Mouse (Mus musculus): ENCODE measurements around the gene Stau1.

Stau1 gene

DNA sequence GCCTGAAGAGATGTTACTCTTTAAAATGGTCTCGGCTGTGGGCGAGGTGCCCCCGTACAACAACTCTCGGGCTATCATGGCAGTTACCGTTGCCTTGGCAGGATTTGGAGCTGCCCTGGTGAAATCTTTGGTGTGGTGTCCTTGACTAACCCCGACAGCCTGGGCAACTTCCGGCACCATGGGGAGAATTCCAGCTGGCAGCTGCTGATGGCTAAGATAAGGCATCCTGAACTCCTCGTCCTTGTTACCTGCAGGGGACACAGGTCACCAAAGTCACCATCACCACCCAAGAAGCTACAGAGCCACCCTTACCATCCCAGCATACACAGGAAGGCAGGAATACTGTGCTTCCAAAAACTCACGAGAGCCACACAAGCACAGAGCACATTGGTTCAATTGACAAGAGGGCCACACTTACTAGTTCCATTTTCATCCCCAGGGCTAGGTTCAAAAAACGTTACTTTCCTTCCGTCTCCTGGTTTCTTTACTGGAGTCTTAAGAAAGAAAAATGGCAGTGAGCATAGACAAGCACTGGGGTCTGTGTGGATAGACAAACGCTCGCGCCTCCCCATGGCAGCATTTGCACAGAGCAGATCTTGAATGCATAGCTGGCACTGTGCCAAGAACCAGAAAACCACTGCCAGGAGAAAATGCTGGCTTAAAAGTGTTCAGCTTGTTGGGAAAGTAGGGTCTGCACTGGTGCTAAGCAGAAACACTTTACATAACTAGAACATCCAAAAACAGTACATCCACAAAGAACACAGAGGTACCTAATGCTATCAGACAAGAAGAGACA is 45.0 kb downstream of the Stau1 start:
- H3K4me3 ChIP-seq (replicated peaks; ENCODE audit: low read length), result no peak overlapping the region
- no peaks in the 10 kb centered on the region for H3K9me3 ChIP-seq (ENCODE audit: low read length)
- TF ChIP-seq CTCF (conservative IDR thresholded peaks at IDR 0.05; ENCODE audit: low read length), result no peak
- no peak for TF ChIP-seq POU5F1 (IDR thresholded peaks at IDR 0.05; ENCODE audit: borderline replicate concordance, low read length)
- TF ChIP-seq NANOG (IDR thresholded peaks at IDR 0.05; ENCODE audit: borderline replicate concordance, low read length), result no peak
- H3K27me3 ChIP-seq (ENCODE audit: insufficient read depth, low read length), result no peaks in the 10 kb centered on the region
- peaks cover 29% of the 10 kb centered on the region for H3K4me1 ChIP-seq (replicated peaks; ENCODE audit: low read depth, low read length)
- H3K36me3 ChIP-seq (ENCODE audit: insufficient read depth, low read length), result peaks cover 96% of the 10 kb centered on the region

DNA sequence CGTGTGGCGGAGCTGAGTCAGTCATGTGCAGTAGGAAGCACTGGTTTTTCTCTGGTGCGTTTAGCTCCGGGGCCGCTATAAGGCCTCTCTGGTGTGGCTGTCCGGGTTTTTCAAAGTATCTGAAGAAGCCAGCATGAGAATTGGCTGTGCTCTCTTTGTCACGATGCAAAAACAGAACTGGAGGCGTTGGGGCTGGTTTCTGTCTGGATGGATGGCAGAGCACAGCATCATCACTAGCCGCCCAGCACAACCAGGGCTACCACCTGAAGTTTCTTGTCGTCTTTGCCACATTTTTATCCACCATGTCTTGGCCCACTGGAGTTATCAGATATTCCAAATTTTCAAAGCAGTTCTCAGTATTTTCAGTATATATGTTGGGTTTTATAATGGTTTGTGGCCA is 47.2 kb downstream of the Stau1 start:
- no peak for TF ChIP-seq NANOG (IDR thresholded peaks at IDR 0.05; ENCODE audit: borderline replicate concordance, low read length)
- TF ChIP-seq POU5F1 (IDR thresholded peaks at IDR 0.05; ENCODE audit: borderline replicate concordance, low read length), result no peak
- H3K36me3 ChIP-seq (ENCODE audit: insufficient read depth, low read length), result peaks cover 98% of the 10 kb centered on the region

DNA sequence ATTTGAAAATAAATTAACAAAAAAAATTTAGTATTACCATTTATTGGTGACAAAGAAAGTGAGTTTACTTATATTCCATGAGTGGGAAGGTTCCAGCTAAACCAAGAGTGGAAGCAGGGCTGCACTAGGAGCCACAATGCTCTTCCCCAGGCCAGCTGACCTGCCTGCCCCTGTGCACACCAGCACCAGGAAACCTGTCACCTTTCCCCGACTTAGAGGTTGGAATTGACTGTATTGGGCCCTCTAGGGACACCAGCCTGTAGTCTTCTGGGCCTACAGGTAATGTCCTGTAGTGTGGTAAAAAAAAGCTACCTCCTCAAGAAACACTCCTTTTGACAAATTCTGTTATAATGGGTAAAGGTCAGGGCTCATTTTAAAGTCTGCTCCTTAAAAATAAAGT is 47.9 kb downstream of the Stau1 start:
- TF ChIP-seq POU5F1 (IDR thresholded peaks at IDR 0.05; ENCODE audit: borderline replicate concordance, low read length) (no peak), CTCF (conservative IDR thresholded peaks at IDR 0.05; ENCODE audit: low read length) (no peak), NANOG (IDR thresholded peaks at IDR 0.05; ENCODE audit: borderline replicate concordance, low read length) (no peak)
- peaks cover 19% of the 10 kb centered on the region for H3K4me1 ChIP-seq (replicated peaks; ENCODE audit: low read depth, low read length)

More for the DNA sequence above, 47.2 kb downstream of the Stau1 start:
- Histone ChIP-seq H3K4me1 (replicated peaks; ENCODE audit: low read depth, low read length) (peaks cover 22% of the 10 kb centered on the region), H3K4me3 (replicated peaks; ENCODE audit: low read length) (no peak overlapping the region), H3K27me3 (ENCODE audit: insufficient read depth, low read length) (no peaks in the 10 kb centered on the region), H3K9me3 (ENCODE audit: low read length) (no peaks in the 10 kb centered on the region)

DNA sequence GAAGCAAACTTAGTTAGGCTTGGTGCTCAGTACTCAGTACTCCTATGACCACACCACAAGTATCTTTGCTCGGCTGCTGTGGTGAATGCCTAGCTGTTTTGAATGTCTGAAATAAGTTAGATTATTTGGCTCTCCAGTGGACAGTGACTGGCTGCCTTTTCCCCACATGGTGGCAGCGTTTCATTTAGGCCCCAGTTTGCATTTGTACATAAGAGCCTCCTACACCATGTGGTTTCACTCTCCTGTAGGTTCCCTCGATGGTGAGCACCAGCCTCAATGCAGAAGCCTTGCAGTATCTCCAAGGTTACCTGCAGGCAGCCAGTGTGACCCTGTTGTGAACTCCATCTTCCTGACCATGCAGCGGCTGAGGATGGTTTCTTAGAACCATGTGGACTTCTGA is 50.6 kb downstream of the Stau1 start:
- no peaks in the 10 kb centered on the region for H3K27me3 ChIP-seq (ENCODE audit: insufficient read depth, low read length)
- H3K9me3 ChIP-seq (ENCODE audit: low read length), result no peaks in the 10 kb centered on the region
- H3K36me3 ChIP-seq (ENCODE audit: insufficient read depth, low read length), result peaks cover 100% of the 10 kb centered on the region
- H3K4me3 ChIP-seq (replicated peaks; ENCODE audit: low read length), result no peak overlapping the region
- H3K4me1 ChIP-seq (replicated peaks; ENCODE audit: low read depth, low read length), result peaks cover under 1% of the 10 kb centered on the region
- TF ChIP-seq NANOG (IDR thresholded peaks at IDR 0.05; ENCODE audit: borderline replicate concordance, low read length), result no peak
- TF ChIP-seq CTCF (conservative IDR thresholded peaks at IDR 0.05; ENCODE audit: low read length), result no peak
- no peak for TF ChIP-seq POU5F1 (IDR thresholded peaks at IDR 0.05; ENCODE audit: borderline replicate concordance, low read length)

More for the DNA sequence above, 47.9 kb downstream of the Stau1 start:
- Histone ChIP-seq H3K27me3 (ENCODE audit: insufficient read depth, low read length) (no peaks in the 10 kb centered on the region), H3K9me3 (ENCODE audit: low read length) (no peaks in the 10 kb centered on the region), H3K36me3 (ENCODE audit: insufficient read depth, low read length) (peaks cover 98% of the 10 kb centered on the region), H3K4me3 (replicated peaks; ENCODE audit: low read length) (no peak overlapping the region)

DNA sequence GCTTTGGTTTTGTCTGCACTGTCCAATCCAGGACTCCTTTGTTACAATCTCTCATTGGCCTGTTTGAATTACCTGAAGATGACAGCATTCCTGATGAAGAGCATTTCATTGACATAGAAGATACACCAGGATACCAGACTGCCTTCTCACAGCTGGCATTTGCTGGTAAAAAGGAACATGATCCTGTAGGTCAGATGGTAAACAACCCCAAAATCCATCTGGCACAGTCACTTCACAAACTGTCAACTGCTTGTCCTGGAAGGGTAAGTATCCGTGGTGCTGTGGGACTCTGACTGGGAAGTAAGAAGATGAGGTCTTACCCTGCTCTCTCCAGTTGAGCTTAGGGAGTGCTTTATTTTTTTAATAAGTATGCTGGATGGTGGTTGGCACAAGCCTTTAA is 51.8 kb downstream of the Stau1 start:
- Histone ChIP-seq H3K9me3 (ENCODE audit: low read length) (no peaks in the 10 kb centered on the region), H3K27me3 (ENCODE audit: insufficient read depth, low read length) (no peaks in the 10 kb centered on the region), H3K4me3 (replicated peaks; ENCODE audit: low read length) (no peak overlapping the region), H3K36me3 (ENCODE audit: insufficient read depth, low read length) (peaks cover 98% of the 10 kb centered on the region), H3K4me1 (replicated peaks; ENCODE audit: low read depth, low read length) (no peaks in the 10 kb centered on the region)
- TF ChIP-seq POU5F1 (IDR thresholded peaks at IDR 0.05; ENCODE audit: borderline replicate concordance, low read length), result no peak
- no peak for TF ChIP-seq CTCF (conservative IDR thresholded peaks at IDR 0.05; ENCODE audit: low read length)
- TF ChIP-seq NANOG (IDR thresholded peaks at IDR 0.05; ENCODE audit: borderline replicate concordance, low read length), result no peak

DNA sequence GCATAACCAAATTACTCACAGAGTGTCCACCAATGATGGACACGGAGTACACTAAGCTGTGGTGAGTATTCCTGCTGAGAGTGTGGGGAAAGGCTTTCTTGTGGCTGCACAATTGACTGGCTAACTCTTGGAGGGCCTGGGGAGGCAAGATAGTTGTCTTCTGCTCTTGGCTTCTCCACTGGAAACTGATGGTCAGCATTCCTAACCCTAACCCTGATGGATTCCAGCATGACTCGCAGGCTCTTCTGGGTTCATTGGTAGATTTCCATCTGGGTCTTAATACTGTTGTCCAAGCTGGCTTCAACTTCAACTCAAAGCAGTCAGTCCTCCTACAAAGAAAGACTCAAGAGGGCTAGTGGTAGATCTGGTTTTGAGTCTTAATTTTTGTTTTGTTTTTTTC is 53.0 kb downstream of the Stau1 start:
- Histone ChIP-seq H3K9me3 (ENCODE audit: low read length) (no peaks in the 10 kb centered on the region), H3K27me3 (ENCODE audit: insufficient read depth, low read length) (no peaks in the 10 kb centered on the region), H3K4me3 (replicated peaks; ENCODE audit: low read length) (no peak overlapping the region), H3K4me1 (replicated peaks; ENCODE audit: low read depth, low read length) (no peaks in the 10 kb centered on the region), H3K36me3 (ENCODE audit: insufficient read depth, low read length) (peaks cover 98% of the 10 kb centered on the region)
- TF ChIP-seq NANOG (IDR thresholded peaks at IDR 0.05; ENCODE audit: borderline replicate concordance, low read length) (no peak), POU5F1 (IDR thresholded peaks at IDR 0.05; ENCODE audit: borderline replicate concordance, low read length) (no peak), CTCF (conservative IDR thresholded peaks at IDR 0.05; ENCODE audit: low read length) (no peak)

DNA sequence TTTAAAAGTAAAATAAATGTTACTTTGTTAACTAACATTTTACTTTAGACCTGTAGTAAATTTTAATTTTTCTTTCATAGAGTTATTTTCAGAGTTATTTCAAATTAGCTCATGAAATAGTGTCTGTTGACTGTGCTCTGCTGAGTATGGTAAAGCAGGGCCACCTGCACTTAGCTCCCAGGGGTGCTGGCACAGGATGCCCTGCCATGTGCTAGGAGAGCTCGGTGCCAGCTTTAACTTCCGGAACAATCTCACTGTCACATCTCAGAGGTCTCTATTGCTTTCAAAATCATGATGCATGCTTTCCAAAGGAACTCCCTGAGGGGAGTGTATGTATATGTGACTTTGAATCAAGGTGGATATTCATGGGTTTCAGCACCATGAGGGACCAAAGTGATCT is 59.9 kb downstream of the Stau1 start:
- TF ChIP-seq NANOG (IDR thresholded peaks at IDR 0.05; ENCODE audit: borderline replicate concordance, low read length) (no peak), POU5F1 (IDR thresholded peaks at IDR 0.05; ENCODE audit: borderline replicate concordance, low read length) (no peak), CTCF (conservative IDR thresholded peaks at IDR 0.05; ENCODE audit: low read length) (no peak)
- Histone ChIP-seq H3K4me3 (replicated peaks; ENCODE audit: low read length) (no peak overlapping the region), H3K36me3 (ENCODE audit: insufficient read depth, low read length) (peaks cover 96% of the 10 kb centered on the region), H3K9me3 (ENCODE audit: low read length) (no peaks in the 10 kb centered on the region), H3K27me3 (ENCODE audit: insufficient read depth, low read length) (no peaks in the 10 kb centered on the region), H3K4me1 (replicated peaks; ENCODE audit: low read depth, low read length) (no peaks in the 10 kb centered on the region)

DNA sequence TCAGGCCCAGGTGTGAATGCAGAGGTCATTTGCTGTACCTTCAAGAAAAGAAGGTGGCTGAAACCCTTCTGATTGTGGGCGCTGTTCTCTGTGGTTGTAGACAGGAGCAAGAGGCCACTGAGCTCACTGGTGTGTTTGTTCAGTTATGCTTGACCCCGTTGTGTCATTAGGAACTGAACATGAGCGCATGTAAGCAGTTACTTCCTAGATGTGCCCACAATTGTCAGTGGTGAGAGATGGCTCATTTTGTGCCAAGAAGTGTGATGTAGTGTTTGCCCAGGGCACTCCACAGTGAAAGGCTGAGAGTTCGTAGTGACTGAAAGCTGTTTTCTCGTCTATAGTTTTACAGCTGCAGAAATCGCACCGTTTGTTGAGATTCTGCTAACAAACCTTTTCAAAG is 60.5 kb downstream of the Stau1 start:
- H3K9me3 ChIP-seq (ENCODE audit: low read length), result no peaks in the 10 kb centered on the region
- H3K27me3 ChIP-seq (ENCODE audit: insufficient read depth, low read length), result no peaks in the 10 kb centered on the region
- TF ChIP-seq POU5F1 (IDR thresholded peaks at IDR 0.05; ENCODE audit: borderline replicate concordance, low read length) (no peak), CTCF (conservative IDR thresholded peaks at IDR 0.05; ENCODE audit: low read length) (no peak), NANOG (IDR thresholded peaks at IDR 0.05; ENCODE audit: borderline replicate concordance, low read length) (no peak)
- H3K36me3 ChIP-seq (ENCODE audit: insufficient read depth, low read length), result peaks cover 96% of the 10 kb centered on the region
- H3K4me3 ChIP-seq (replicated peaks; ENCODE audit: low read length), result no peak overlapping the region
- H3K4me1 ChIP-seq (replicated peaks; ENCODE audit: low read depth, low read length), result no peaks in the 10 kb centered on the region

DNA sequence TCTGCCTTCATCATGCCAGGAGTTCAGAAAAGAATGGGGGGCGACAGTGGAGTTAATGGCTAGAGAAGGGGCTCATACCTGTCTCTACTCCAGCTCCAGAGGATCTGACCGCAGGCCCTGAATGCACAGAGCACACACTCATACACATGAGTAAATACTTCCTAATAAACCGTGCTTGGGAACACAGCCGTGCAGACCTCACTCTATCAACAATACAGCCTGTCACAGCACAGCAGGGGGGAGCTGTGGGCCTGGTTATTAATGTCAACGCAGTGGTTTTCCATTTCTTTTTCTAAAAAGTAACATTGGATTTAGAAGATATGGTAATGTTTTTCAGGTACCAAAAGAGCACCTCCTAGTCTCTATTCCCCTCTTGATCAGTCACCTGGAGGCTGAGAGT is 61.7 kb downstream of the Stau1 start:
- H3K9me3 ChIP-seq (ENCODE audit: low read length), result no peaks in the 10 kb centered on the region
- peaks cover 98% of the 10 kb centered on the region for H3K36me3 ChIP-seq (ENCODE audit: insufficient read depth, low read length)
- no peak overlapping the region for H3K4me3 ChIP-seq (replicated peaks; ENCODE audit: low read length)
- H3K4me1 ChIP-seq (replicated peaks; ENCODE audit: low read depth, low read length), result no peaks in the 10 kb centered on the region
- TF ChIP-seq NANOG (IDR thresholded peaks at IDR 0.05; ENCODE audit: borderline replicate concordance, low read length) (no peak), POU5F1 (IDR thresholded peaks at IDR 0.05; ENCODE audit: borderline replicate concordance, low read length) (no peak), CTCF (conservative IDR thresholded peaks at IDR 0.05; ENCODE audit: low read length) (no peak)
- H3K27me3 ChIP-seq (ENCODE audit: insufficient read depth, low read length), result no peaks in the 10 kb centered on the region

Data from E14TG2a.4 (cell line).